Mouse (Mus musculus) hindbrain, embryonic 13.5 days (tissue): Measurements from ENCODE around the gene Pafah1b2. TPM values are rescaled to one million over a fixed set of nuclear protein-coding genes. Genes with fewer than 3 reads are reported as not detected.

Experiments used
- ATAC-seq: fragments of 200-750 bp; cut with Nextera tagmentation; 2 replicates; pipeline ENCODE4 v1.8.0; 2017; ENCODE audit warnings: moderate TSS enrichment; ENCODE audit not compliant: low FRiP score
- H3K27ac ChIP-seq: fragments of 300-500 bp; sonication (generic); 2 replicates; pipeline ENCODE4 v1.5.1; 2015; ENCODE audit warnings: inconsistent platforms, mild to moderate bottlenecking, moderate library complexity
- H3K27me3 ChIP-seq: fragments of 300-500 bp; sonication (generic); 2 replicates; pipeline ENCODE4 v1.6.1; 2015; ENCODE audit warnings: mild to moderate bottlenecking, inconsistent platforms
- H3K36me3 ChIP-seq: fragments of 300-500 bp; sonication (generic); 2 replicates; pipeline ENCODE4 v1.6.1; 2015; ENCODE audit warnings: mild to moderate bottlenecking, inconsistent platforms
- H3K4me1 ChIP-seq: fragments of 300-500 bp; sonication (generic); replicated peaks from 2 replicates; pipeline ENCODE4 v1.6.1; 2015; ENCODE audit warnings: inconsistent platforms
- H3K4me2 ChIP-seq: fragments of 300-500 bp; sonication (generic); 2 replicates; pipeline ENCODE4 v1.6.1; 2015; ENCODE audit warnings: inconsistent platforms, mild to moderate bottlenecking, moderate library complexity
- H3K4me3 ChIP-seq: fragments of 300-500 bp; sonication (generic); 2 replicates; pipeline ENCODE4 v1.5.1; 2015; ENCODE audit warnings: mild to moderate bottlenecking, inconsistent platforms
- H3K9ac ChIP-seq: fragments of 300-500 bp; sonication (generic); 2 replicates; pipeline ENCODE4 v1.6.1; 2015; ENCODE audit warnings: mild to moderate bottlenecking, inconsistent platforms
- H3K9me3 ChIP-seq: fragments of 300-500 bp; sonication (generic); 2 replicates; pipeline ENCODE4 v1.6.1; 2016; ENCODE audit warnings: inconsistent platforms
- WGBS: fragments of 180-500 bp; shearing (Covaris S2); methylation state at CpG from one replicate; pipeline ENCODE4 v1.1.7; 2015; 5-methylcytosine and 5-hydroxymethylcytosine counted together
- polyA plus RNA-seq: library from polyadenylated mRNA; unstranded; fragments of >200 nt; fragmentation: Nextera tagmentation; extraction: Ambion mirVana; gene quantifications from 2 replicates; pipeline ENCODE4 v1.2.1, GENCODE M21; 2015

Gene Pafah1b2
- polyA plus RNA-seq, 1 experiment from 2014 or later = 301 TPM

DNA sequence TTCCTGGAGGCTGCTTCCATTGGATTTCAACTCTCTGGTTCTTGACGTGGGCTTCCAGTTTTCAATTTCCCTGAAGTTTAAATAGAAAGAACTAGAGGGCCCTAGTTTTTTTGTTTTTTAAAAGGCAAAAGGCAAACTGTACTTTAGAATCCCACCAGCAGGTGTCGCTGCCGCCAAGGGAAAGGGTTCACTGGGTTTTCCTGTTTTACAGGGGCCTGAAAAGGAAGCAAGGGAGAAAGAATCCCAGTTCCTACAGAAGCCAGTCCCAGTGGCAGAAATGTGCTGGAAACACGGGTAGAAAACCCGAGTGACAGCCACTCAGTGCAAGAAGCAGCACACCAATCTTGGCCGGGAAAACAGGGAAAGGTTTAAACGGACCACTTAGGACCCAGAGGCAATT is 8.8 kb downstream of the Pafah1b2 start:
- H3K27ac ChIP-seq = no peak overlapping the region
- ATAC-seq = no peak
- no peaks in the 10 kb centered on the region for H3K9me3 ChIP-seq
- no peak overlapping the region for H3K4me2 ChIP-seq
- no peak overlapping the region for H3K9ac ChIP-seq
- H3K36me3 ChIP-seq = no peaks in the 10 kb centered on the region
- no peaks in the 10 kb centered on the region; the same call in 1 of the 2 replicates for H3K4me1 ChIP-seq
- no peaks in the 10 kb centered on the region for H3K27me3 ChIP-seq
- 11% methylated on average over 7 of the region's 7 CpGs for WGBS
- H3K4me3 ChIP-seq = no peak overlapping the region

DNA sequence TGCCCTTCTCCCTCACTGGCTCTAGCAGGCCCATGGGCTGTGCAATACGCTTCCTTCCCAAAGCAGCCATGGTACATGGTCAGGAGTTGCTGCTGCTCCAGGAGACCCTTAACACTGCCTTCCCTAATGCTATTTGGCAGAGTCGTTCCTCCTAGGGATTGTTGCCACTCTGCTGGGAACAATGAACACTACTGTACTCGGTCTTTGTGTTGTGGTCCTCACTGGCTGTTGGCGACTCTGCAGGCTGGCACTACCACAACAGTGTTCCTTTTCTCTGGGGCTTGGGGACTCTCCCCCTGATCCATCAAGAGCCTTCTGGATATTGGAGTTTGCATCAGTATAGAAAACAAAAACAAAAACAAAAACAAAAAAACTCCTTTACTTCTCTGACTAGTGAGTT is 13.5 kb downstream of the Pafah1b2 start:
- no peaks in the 10 kb centered on the region for H3K36me3 ChIP-seq
- H3K9ac ChIP-seq = no peak overlapping the region
- H3K9me3 ChIP-seq = no peaks in the 10 kb centered on the region
- no peak overlapping the region for H3K27ac ChIP-seq
- ATAC-seq = no peak
- WGBS = 65% methylated on average over 4 of the region's 4 CpGs
- H3K4me1 ChIP-seq = no peaks in the 10 kb centered on the region; the same call in 1 of the 2 replicates
- no peaks in the 10 kb centered on the region for H3K27me3 ChIP-seq
- no peak overlapping the region for H3K4me3 ChIP-seq
- no peak overlapping the region for H3K4me2 ChIP-seq

DNA sequence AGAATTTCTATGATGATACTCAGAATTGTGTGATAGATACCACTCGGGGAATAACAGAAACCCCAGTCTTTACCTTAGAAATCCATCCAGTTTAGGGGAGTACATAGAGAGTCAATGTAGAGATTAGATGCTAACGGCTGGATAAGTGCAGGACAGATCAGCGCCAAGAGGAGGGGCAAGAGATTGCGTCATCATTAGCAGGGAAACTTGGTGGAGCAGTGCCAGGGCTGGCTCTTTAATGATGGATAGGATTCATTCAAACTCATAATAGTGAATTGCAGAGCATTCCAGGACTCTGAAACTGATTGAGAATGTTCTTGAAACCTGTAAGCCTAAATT is 27.3 kb downstream of the Pafah1b2 start:
- H3K27ac ChIP-seq = peak overlapping the region; percentile 97
- H3K4me1 ChIP-seq = peaks cover 40% of the 10 kb centered on the region
- H3K4me2 ChIP-seq = peak overlapping the region; percentile 94
- H3K9me3 ChIP-seq = no peaks in the 10 kb centered on the region
- H3K9ac ChIP-seq = peak overlapping the region; percentile 97
- H3K4me3 ChIP-seq = peak overlapping the region; percentile 98
- ATAC-seq = peak; percentile 82
- H3K36me3 ChIP-seq = no peaks in the 10 kb centered on the region
- no peaks in the 10 kb centered on the region for H3K27me3 ChIP-seq
- WGBS = 2% methylated on average over 4 of the region's 4 CpGs

DNA sequence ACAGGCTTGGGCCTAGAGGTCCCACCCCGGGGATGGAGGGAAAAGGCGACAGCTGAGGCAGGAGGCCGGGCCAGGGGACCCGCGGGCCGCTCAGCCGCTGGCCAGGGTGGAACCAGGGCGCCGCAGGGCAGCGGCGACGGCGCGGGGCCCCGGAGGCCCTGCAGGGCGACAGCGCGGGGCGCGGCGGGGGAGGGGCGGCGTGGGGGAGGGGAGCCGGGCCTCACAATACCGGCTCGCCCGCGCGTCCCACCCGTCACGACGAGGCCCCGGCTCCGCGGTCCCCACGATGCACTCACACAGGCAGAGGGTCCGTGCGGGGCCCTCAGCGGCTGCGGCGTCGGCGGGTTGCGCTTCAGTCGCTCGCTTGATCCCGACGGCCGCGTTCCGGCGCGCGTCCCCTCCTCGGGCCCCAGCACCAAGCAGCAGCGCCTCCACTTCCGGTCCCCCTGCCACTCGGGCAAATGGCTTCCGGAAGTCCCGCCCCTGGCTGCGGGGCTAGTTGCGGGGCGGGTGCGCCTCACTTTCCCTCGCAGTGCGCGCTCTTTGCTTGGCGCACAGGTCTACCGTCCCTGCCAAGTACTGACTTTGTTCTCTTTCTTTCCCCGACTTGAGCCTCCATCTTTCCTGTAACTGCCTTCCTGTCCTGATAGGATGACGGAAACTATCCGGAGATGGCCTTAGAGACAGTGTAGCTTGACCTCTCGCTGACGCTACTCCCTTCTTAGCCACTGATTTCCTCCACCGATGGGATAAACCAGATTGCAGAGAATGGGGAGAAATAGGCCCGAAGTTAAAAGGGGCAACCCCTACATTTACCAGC is 27.9 kb downstream of the Pafah1b2 start:
- peaks cover 46% of the 10 kb centered on the region for H3K4me1 ChIP-seq
- H3K27ac ChIP-seq = peak overlapping the region; percentile 97
- H3K4me3 ChIP-seq = peak overlapping the region; percentile 98
- no peaks in the 10 kb centered on the region for H3K9me3 ChIP-seq
- no peaks in the 10 kb centered on the region for H3K27me3 ChIP-seq
- peak; percentile 95 for ATAC-seq
- WGBS = under 1% methylated on average over 49 of the region's 76 CpGs
- H3K36me3 ChIP-seq = no peaks in the 10 kb centered on the region
- peak overlapping the region; percentile 97 for H3K9ac ChIP-seq
- peak overlapping the region; percentile 94 for H3K4me2 ChIP-seq

DNA sequence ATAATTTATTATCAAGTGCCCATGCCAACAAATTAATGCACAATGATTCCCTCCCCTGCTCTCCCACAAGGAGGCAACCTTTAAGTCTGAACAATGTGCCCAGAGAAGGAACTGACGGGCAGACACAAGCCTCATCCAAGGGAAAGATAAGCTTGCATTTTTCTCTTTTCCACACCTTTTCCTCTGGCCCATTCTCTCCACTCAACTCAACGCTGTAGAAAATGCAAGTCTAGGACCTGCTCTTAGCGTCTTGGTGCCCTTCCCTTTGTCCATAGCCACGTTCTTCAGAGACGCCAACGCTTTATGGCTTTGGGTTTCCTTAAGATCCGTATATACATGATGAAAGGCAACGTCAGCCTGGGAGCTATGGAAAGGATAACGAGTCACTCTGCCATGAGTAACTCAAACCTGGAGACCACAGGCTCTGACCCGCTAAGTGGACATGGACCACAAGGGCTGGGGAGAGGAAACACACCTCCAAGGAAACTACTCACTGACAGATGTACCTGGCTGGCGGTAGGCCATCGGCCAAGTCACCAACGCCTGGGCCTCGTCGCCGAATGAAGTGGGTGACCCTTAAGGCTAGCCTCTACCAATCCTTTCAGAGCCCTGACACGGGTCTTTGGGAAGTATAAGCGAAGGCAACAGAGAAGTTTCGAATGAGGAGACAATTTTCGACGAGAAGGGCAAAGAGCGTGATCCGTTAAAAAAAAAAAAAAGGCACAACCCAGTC is 28.6 kb downstream of the Pafah1b2 start:
- peak overlapping the region; percentile 94 for H3K4me2 ChIP-seq
- H3K4me3 ChIP-seq = peak overlapping the region; percentile 98
- H3K36me3 ChIP-seq = no peaks in the 10 kb centered on the region
- peak overlapping the region; percentile 97 for H3K27ac ChIP-seq
- peak; percentile 8; the same call in 1 of the 2 replicates for ATAC-seq
- H3K9ac ChIP-seq = peak overlapping the region; percentile 97
- under 1% methylated on average over 23 of the region's 23 CpGs for WGBS
- peaks cover 46% of the 10 kb centered on the region for H3K4me1 ChIP-seq
- no peaks in the 10 kb centered on the region for H3K27me3 ChIP-seq
- no peaks in the 10 kb centered on the region for H3K9me3 ChIP-seq

DNA sequence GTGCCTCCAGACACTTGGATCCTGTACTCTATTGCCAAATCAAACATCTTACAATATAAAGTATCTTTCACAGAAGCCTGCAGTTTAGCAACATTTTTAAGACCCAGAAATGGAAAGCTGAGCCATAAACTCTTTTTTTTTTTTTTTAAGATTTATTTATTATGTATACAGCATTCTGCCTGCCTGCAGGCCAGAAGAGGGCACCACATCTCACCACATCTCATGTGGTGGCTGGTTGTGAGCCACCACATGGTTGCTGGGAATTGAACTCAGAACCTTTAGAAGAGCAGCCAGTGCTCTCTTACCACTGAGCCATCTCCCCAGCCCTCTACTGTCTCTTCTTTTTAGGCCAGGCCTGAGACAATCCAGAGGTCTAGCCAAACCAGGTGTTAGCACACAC is 31.2 kb downstream of the Pafah1b2 start:
- no peaks in the 10 kb centered on the region for H3K27me3 ChIP-seq
- H3K27ac ChIP-seq = no peak overlapping the region
- H3K9me3 ChIP-seq = no peaks in the 10 kb centered on the region
- no peak overlapping the region for H3K9ac ChIP-seq
- H3K36me3 ChIP-seq = peaks cover 3% of the 10 kb centered on the region; the same call in 1 of the 2 replicates
- H3K4me2 ChIP-seq = peak overlapping the region; percentile 27; the same call in 1 of the 2 replicates
- ATAC-seq = no peak
- H3K4me1 ChIP-seq = peaks cover 54% of the 10 kb centered on the region
- no peak overlapping the region for H3K4me3 ChIP-seq

DNA sequence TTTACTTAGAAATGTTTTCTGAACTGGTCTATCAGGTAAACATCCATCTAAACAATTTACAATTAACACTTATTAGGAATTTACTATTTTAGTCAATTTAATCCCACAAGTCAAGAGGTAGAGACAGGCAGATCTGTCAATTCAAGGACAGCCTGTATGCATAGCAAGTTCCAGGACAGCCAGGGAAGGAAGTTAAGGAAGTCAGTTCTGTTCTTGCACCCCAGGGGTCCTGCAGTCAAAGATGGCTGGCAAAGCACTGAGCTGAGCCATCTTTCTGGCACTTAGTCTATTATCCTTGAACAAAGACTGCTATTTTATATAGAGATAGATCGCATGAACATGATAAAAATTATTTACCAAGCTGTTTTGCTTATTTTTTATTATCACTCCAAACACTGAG is 31.9 kb downstream of the Pafah1b2 start:
- no peaks in the 10 kb centered on the region for H3K9me3 ChIP-seq
- peaks cover 49% of the 10 kb centered on the region for H3K4me1 ChIP-seq
- H3K9ac ChIP-seq = no peak overlapping the region
- ATAC-seq = no peak
- no peak overlapping the region for H3K4me3 ChIP-seq
- no peak overlapping the region for H3K4me2 ChIP-seq
- peaks cover 7% of the 10 kb centered on the region for H3K36me3 ChIP-seq
- H3K27ac ChIP-seq = no peak overlapping the region
- WGBS = 95% methylated on average over 1 of the region's 1 CpGs
- H3K27me3 ChIP-seq = no peaks in the 10 kb centered on the region

DNA sequence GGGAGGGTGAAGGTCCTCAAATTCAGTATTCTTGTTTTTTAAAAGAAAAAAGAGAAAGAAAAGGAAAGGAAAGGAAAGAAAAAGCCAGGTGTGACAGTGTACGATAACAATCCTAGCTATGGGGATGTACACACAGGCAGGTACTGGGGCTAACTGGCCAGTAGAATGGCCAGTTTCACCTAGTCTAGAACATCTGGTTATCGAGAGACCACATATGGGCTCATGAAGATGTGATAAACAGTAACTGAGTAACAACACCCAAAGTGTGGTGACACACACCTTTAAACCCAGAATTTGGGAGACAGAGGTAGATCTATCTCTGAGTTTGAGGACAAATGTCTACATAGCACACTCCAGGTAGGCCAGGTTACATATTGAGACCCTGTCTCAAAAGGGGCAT is 32.7 kb downstream of the Pafah1b2 start:
- no peak overlapping the region for H3K27ac ChIP-seq
- 95% methylated on average over 2 of the region's 2 CpGs for WGBS
- no peak overlapping the region for H3K9ac ChIP-seq
- H3K4me2 ChIP-seq = no peak overlapping the region; the same call in 1 of the 2 replicates
- H3K4me1 ChIP-seq = peaks cover 47% of the 10 kb centered on the region
- no peak for ATAC-seq
- H3K4me3 ChIP-seq = no peak overlapping the region
- H3K36me3 ChIP-seq = peaks cover 13% of the 10 kb centered on the region
- H3K27me3 ChIP-seq = no peaks in the 10 kb centered on the region
- H3K9me3 ChIP-seq = no peaks in the 10 kb centered on the region

DNA sequence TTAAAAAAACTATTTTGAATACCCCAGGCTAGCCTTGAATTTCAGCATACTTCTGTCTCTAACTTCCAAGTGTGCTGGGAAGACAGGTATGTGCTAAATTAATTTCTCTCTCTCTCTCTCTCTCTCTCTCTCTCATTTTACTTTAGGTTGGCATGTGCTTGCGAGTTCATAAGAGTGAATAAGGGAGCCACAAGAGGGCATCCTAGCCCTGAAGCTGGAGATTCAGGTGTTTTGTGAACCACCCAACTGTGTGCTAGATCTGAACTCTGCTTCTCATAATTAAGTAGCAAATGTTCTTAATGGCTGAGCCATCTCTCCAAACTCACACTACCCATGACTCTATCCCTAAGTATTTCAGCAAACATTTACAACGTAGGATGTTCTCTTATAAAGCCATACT is 35.6 kb downstream of the Pafah1b2 start:
- H3K27me3 ChIP-seq = no peaks in the 10 kb centered on the region
- no peaks in the 10 kb centered on the region for H3K9me3 ChIP-seq
- peaks cover 39% of the 10 kb centered on the region for H3K36me3 ChIP-seq
- 83% methylated on average over 2 of the region's 2 CpGs for WGBS
- no peak overlapping the region for H3K9ac ChIP-seq
- no peak overlapping the region for H3K4me2 ChIP-seq
- H3K4me3 ChIP-seq = no peak overlapping the region
- ATAC-seq = no peak
- H3K4me1 ChIP-seq = peaks cover 27% of the 10 kb centered on the region
- no peak overlapping the region for H3K27ac ChIP-seq

DNA sequence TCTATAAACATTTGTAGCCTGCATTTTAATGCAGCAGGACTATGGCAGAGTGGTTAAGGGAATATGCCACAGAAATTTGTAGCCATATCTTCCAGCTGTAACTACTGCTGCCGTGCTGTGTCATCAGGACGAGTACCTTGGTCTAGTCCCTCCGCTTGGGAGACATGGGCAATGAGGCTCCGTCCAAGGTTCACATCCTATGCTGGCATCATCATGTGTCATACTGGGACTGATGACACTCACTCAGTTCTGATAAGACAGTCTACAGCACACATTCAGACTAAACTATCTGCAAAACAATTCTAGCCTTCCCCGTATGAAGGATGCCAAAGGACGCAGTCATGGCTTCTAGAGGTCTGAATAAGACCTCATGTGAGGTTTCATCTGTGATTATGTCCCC is 48.9 kb downstream of the Pafah1b2 start:
- H3K9ac ChIP-seq = no peak overlapping the region
- no peaks in the 10 kb centered on the region for H3K27me3 ChIP-seq
- H3K4me1 ChIP-seq = peaks cover 5% of the 10 kb centered on the region
- 95% methylated on average over 6 of the region's 6 CpGs for WGBS
- no peaks in the 10 kb centered on the region for H3K9me3 ChIP-seq
- no peak overlapping the region for H3K27ac ChIP-seq
- no peak overlapping the region for H3K4me2 ChIP-seq
- H3K4me3 ChIP-seq = no peak overlapping the region
- ATAC-seq = no peak
- H3K36me3 ChIP-seq = peaks cover 78% of the 10 kb centered on the region

DNA sequence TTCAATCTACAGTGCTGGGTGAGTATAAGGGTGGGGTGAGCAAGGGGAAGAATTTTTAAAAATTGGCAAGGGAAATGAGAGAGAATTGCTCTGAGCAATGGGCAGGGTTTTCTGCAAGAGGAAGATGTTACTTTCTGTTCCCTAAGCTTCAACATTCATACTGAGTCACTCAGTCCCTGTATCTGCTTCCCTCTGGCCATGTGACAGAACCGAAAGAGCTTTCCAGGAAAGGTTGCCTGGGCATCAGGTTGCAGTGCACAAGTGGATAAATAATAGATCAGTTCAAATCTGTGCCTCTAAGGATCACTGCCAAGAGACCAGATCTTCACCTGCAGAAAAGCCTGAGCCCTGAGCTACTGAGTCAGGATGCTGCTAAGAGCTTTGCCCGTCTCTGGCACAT is 50.6 kb downstream of the Pafah1b2 start:
- Histone ChIP-seq H3K4me3 (no peak overlapping the region), H3K4me2 (no peak overlapping the region), H3K36me3 (peaks cover 63% of the 10 kb centered on the region), H3K27ac (no peak overlapping the region), H3K9ac (no peak overlapping the region), H3K9me3 (no peaks in the 10 kb centered on the region), H3K27me3 (no peaks in the 10 kb centered on the region), H3K4me1 (peaks cover 16% of the 10 kb centered on the region)
- ATAC-seq = no peak
- 89% methylated on average over 2 of the region's 2 CpGs for WGBS

DNA sequence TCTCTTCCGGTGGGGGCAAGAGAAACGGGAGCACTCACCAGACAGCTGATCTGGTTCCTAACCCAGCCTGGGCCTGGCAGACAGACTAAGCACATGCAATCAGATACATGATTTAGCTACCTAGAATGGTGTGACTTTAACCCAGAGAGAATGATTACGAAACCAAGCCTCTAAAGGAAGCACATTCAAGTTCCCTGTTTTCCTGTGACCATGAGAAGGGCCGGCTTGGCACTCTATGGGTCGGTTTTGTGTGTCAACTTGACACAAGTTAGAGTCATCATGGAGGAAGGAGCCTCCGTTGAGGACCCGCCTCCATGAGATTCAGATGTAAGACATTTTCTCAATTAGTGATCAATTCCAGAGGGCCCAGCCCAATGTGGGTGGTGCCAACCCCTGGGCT is 52.8 kb downstream of the Pafah1b2 start:
- no peak overlapping the region for H3K4me2 ChIP-seq
- no peak overlapping the region for H3K27ac ChIP-seq
- peaks cover 42% of the 10 kb centered on the region for H3K36me3 ChIP-seq
- no peak overlapping the region for H3K4me3 ChIP-seq
- H3K4me1 ChIP-seq = peaks cover 32% of the 10 kb centered on the region
- H3K9ac ChIP-seq = no peak overlapping the region
- no peaks in the 10 kb centered on the region for H3K9me3 ChIP-seq
- 86% methylated on average over 7 of the region's 7 CpGs for WGBS
- no peaks in the 10 kb centered on the region for H3K27me3 ChIP-seq
- ATAC-seq = no peak
